Mouse (Mus musculus) brain, embryonic 14.5 days (tissue): ENCODE data around the gene Specc1l.

ENCODE experiments used
- CTCF ChIP-seq: fragments of 200-500 bp; IDR thresholded peaks from 2 replicates; pipeline ENCODE4 v1.5.1; 2012; ENCODE audit warnings: inconsistent platforms, mild to moderate bottlenecking, moderate library complexity, borderline replicate concordance; ENCODE audit not compliant: insufficient read depth, insufficient read length; ENCODE audit errors: extremely low read depth
- POLR2A ChIP-seq: fragments of 200-500 bp; IDR thresholded peaks from 2 replicates; pipeline ENCODE4 v1.6.1; 2012; ENCODE audit warnings: mild to moderate bottlenecking, inconsistent platforms, borderline replicate concordance; ENCODE audit not compliant: poor library complexity, insufficient read depth, insufficient read length, severe bottlenecking; ENCODE audit errors: extremely low read depth

- no peak for TF ChIP-seq CTCF
- no peak for TF ChIP-seq POLR2A
Observed at GRCm38 (mm10) chr10:75327081-75327480, 115.2 kb downstream of the Specc1l start.
